Mouse (Mus musculus) adrenal gland, postnatal 4 days (tissue): ENCODE results near the gene Msrb3. TPM values are rescaled to one million over a fixed set of nuclear protein-coding genes. Genes with fewer than 3 reads are reported as not detected.

ENCODE experiments used
- DNase-seq, 2 experiments: peaks; one replicate each; pipeline ENCODE4 v3.0.0; 2021 to 2022; ENCODE audit warnings: low spot score in 2 of 2, mixed read lengths in 2 of 2
- long read RNA-seq, 2 experiments: library from polyadenylated mRNA; stranded (forward); transcript quantifications; one replicate each; pipeline ENCODE4 v2.0.0; 2021
- total RNA-seq, 2 experiments: library from RNA; stranded (reverse); gene quantifications; 2 replicates each; pipeline ENCODE4 v1.2.3; 2021

Msrb3 gene
- total RNA-seq: 10 to 100 TPM; 50.9 to 55.5 TPM
- long read RNA-seq, experiment 1, partial matches to known transcripts: 0 of 8 reads
- long read RNA-seq, experiment 1, other reads (novel, unspliced or antisense): 4 of 8 reads
- long read RNA-seq, experiment 2, transcript Msrb3-201 (7 exons, 3,843 nt): major isoform, 11 of 27 reads
- long read RNA-seq, experiment 2, partial matches to known transcripts: 1 of 27 reads
- long read RNA-seq, experiment 2, other reads (novel, unspliced or antisense): 15 of 27 reads

DNA sequence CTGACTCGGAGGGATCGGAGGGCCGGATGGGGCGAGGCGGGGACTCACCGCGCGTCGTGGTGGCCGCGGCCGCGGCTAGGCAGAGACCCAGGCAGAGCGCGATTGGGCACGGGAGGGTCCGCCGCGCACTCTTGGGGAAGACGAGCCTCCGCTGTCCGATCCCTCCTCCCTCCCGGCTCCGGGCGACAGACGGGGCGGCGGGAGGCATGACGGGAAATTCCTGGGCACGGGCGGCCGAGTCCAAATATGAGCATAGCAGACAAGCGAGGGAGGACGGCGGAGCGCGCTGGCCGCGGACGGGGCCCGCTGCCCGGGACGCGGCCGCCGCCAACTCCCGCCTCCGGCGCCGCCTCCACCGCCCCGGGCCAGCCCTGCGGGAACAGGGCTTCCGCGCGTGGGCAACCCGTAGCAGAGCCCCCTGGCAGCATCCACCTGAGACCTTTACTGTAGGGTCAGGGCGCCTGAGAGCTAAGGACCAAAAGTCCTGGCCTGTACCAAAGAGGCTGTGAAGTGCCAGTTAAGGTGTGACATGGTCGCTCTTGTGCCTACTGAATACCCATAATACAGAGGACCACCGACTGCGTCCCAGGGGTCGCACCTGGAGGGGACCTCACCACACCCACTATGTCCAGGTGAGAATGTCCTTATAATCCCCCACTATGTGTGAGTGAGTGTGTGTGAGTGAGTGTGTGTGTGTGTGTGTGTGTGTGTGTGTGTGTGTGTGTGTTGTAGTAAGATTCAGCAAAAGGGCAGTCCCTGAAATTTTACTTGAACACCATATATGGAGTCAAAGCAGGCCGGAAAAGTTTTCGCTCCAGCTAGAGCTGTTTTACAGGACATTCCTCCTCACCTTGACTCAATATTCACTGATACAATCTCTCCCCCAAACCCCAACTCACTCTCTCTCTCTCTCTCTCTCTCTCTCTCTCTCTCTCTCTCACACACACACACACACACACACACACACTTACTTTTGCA, at the start of gene Msrb3:
Msrb3 (minus strand) TSS at position 317 of the 978 bp plus-strand sequence.
- peak; percentile 61 for DNase-seq

DNA sequence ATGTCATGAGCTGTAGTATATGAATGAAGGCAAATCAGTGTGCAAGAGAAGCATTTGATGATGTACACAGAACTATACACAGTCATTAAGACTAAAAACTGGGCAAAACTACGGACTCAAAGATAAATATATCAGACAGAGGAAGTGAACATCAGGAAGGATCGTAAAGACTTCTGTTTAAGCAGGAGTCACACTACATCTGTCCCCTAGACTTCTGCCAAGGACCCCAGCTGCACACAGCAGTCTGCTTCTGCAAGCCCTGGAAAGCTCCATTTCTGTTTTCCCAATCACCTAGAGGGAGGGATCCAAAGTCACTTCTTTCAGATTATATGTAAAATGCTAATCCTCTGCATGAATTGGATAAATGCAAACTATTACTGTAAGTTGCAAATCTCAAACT, 49.6 kb upstream of the Msrb3 start:
- no peak for DNase-seq

DNA sequence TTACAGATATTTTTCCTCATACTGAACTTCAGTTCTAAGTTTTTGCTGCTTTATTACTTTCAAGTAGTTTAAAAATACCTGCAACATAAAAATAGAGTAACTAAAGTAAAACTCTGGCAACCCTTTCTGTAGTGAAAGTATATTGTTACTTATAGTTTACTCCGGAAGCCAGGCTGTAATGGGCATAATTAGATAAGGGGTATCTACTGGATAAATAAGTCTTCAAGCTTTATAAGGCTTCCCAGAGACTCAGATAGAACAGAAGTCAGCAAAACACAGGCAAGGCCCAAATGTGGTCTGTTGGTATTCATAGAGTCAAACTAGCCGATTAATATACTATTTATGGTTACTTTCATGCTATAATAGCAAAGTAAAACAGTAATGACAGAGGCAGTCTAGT, 48.9 kb upstream of the Msrb3 start:
- no peak for DNase-seq

DNA sequence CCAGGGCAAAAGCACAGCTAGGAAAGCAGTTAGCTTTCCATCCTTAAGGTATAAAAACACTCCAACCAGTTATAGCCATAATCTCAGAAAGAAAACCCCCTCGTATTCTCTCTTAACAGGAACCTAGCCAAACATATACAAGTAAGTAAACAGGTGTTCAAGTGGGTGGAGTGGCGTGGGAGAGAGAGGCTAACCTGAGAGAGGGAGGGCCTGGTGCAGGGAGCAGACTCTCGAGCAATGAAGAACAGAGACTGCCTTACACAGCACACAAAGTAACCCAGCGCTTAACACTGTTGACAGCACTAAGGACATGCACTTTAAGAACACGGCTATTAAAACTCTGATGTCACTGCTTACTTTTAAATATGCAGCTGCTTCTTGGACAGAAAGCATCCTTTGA, 47.9 kb upstream of the Msrb3 start:
- no peak for DNase-seq

DNA sequence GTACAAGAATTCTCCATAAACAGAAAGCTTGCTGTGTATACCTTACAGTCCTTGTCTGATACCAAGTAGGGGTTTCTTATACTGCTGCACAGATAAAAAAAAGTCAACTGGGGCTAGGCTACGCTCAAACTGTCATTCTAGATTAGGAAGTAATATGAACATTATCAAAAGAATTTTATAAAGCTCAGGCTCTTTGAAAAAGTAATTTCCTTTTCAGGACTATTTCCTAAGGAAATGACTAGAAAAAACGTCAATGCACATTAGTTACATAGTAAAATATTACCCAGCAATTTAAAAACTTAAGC, 40.0 kb upstream of the Msrb3 start:
- DNase-seq: no peak

DNA sequence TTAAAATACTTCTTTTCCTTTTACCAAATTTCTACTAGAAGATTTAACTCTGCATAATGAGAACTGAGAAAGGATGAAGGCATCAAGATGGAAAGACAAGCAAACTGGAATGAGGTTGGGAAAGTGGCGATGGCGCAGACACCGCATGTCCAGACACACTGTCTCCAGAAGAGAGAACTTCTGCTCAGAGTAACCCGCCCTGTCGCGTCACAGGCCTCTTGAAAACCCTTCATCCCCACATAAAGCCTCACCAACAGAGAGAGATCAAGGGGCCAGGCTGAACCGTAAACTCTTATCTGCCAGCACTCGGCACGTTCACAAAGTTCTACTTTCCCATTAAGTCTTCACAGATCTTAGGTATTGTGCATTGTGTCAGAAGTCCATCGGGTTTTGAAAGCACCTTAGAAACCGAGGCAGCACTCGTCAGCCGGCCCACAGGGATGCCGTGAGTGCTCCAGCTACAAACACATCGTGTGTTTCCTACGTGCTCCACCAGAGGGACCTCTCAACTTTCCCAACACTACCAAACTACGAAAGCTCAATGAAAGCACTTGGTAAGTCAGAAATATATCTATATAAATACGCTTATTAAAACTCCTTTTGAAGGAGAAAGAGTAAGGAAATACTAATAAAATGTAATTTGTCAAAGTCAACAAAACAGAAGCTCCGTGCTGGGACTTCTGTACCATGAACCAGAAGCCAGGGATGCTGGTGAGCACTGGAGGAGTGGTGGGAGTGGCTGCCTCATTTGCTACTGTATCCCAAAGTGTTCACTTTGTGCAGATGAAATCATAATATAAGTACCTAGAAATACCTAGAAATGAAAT, 39.4 kb upstream of the Msrb3 start:
- DNase-seq: peak in 1 of 2 experiments; percentile 27

DNA sequence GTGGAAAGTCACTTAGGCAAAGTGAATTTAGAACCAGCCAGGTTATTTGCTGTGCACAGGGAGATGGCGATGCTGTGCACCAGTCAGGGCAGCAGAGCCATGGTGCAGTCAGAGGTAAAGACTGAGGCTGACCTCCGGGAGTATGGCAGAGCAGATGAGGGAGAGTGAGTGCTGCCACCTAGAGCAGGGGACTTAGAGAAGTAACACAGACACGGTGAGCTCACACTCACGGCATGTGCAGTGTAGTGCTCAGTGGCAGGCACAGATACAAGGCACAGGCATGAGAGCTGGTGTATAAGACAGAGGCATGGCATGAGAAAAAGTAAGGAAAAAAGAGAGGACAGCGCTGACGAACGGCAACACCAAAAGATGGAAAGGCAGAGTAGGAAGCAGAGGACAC, 30.6 kb upstream of the Msrb3 start:
- no peak for DNase-seq

DNA sequence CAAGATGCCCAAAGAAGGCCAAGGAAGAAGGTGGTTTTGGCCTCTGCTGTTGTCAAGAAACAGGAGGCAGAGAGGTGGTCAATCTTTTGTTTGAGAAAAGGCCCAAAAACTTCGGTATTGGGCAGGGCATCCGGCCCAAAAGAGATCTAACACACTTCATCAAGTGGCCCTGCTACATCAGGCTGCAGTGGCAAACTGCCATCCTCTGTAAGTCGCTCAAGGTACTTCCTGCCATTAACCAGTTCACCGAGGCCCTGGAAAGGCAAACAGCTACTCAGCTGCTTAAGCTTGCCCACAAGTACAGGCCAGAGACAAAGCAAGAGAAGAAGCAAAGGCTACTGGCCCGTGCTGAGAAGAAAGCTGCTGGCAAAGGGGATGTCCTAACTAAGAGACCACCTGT, 29.3 kb upstream of the Msrb3 start:
- DNase-seq: no peak

DNA sequence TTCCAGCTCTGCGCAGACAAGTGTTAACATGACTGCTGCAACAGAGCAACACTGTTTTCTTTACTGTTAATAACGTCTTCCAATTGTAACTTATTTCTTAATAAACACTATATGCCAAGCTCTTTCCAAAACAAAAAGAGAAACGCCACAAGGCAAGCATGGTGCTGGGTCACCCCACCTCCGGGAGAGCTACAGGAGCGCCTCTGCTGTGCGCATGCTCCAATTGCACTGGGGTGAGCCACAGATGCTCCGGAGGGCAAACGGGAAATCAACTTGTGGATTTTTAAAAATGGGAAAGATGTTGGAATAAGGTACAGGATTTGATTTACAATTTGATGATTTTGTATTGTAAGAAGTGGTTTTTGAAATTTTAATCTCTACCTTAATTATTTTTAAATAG, 27.3 kb upstream of the Msrb3 start:
- no peak for DNase-seq

DNA sequence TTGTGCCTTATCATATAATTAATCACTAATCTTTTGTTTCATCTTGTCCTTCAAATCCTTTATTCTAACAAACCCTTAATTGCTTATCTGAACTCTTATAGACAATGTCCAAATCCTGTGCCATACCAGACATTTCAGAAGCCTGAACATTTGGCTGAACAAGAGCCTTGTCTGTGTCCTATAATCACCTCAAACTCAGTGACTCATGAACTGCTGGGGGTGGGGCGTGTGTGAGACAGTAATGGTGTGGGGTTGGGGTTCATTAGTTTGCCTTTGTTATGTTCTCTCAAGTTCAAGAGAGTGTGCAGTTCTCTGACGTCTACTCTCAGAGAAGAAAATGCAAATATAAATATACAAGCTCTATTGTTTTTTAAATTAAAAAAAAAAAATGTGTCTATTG, 22.6 kb upstream of the Msrb3 start:
- DNase-seq: no peak

DNA sequence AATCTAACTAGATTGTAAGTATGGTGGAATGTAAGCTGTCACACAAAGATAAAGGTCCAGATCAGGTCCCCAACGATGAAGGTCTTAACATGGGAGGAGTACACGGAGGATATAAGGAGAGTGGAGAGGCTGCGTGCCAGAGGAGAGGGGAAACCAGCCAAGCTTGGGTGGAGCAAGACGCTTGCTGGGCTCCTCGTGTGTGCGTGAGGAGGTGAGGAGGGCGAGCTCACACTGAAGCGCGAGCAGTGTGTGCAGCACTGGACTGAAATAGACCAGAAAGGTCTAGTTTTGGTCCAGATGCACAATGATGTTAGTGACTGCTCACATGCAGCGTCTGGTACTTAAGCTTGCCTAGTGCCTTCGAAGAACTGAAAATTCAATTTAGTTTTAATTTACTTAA, 21.7 kb upstream of the Msrb3 start:
- DNase-seq: no peak

DNA sequence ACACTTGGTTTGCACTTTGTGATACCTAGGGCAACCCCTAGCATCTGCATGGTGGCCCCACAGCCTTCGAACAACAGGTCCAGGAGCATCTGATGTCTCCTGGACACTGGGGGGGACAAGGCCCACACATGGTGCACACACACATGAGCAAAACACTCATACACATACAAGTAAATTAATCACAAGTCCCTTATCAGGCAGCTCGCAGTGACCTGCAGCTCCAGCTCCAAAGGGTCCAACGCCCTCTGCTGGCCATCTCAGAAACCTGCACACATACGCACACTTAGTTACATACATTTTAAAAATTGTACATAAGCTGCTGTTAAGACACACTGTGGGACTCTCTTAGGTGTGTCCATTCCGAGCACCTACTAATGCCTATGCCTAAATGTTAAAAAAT, 17.3 kb upstream of the Msrb3 start:
- DNase-seq: no peak

DNA sequence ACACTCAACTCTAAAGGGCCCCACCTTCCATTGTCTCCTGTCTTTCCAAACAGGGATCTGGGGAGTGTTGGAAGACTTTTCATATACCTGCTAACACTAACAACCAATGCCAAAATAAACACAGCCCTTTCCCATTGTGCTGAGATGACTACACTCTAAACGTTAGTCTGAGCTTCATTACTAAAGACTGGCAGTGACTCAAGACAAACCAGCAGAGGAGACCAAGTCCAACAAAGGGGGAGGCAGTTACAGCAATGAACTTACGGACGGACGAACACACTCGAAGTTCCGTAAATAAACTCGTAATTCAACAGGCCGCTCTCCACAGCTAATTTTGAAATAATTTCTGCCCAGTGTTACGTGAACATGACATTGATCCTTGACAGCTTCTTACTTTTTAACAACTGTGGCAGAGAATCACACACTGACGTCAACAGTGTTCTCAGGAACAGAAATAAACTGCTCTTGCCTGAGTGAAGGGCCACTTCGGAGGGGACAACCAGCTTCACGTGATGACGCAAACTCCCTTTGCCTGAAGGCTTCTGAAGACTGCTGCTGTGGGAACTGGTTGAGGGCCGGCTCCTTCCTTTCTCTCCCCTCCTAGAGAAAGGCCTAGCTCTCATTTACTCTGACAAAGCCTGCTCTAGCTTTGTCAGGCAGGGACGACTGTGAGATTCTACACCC, 16.2 kb upstream of the Msrb3 start:
- DNase-seq: no peak

DNA sequence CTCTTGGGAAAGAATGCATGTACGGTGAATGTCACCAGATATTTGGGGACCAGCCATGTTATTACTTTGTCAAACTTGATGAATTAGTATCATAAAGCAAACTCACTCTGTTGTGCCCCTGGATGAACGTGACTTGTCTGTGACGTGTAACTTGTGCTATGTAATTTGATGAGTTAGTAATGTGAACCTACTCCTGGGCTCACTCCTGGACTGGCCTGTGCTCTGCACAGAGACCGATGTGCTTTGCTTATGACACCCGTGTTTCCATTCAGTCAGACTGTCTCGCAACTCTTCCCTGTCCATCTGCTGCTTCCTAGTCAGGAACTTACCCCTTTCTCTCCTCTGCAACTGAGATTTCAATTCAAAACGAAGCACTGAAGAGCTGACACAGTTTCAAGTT, 15.4 kb upstream of the Msrb3 start:
- no peak for DNase-seq

DNA sequence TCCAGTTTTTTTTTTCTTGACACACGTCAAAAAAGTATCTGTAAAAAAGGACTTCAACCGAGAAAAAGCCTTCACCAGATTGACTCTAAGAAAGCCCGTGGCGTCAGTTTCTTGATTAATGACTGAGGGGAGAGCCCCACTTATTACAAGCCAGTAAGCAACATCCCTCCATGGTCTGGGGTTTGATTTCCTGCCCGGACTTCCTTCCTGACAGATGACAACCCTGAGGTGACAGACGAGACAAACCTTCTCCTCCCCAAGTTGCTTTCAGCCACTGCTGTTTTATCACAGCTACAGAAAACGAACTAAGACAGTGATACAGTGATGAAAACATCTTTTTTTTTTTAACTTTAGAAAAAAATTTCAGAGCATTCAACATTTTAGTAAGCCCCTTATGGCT, 14.9 kb upstream of the Msrb3 start:
- no peak for DNase-seq

DNA sequence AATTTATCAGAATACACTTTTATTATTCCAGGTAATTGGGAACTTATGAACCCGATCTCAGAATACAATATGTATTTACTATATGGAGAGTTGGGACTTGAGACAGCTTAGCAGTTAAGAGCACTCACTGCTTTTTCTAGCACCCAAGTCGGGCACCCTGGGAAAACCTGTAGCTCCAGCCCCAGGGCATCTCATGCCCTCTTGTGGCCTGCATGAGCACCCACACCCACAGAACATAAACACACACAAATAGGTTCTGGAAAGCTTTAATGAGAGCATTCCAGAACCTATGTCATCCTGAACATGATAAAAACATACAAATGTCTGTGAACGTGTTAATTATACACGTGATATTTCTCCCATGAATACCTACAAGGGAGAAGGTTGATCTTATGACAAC, 13.1 kb upstream of the Msrb3 start:
- DNase-seq: no peak

DNA sequence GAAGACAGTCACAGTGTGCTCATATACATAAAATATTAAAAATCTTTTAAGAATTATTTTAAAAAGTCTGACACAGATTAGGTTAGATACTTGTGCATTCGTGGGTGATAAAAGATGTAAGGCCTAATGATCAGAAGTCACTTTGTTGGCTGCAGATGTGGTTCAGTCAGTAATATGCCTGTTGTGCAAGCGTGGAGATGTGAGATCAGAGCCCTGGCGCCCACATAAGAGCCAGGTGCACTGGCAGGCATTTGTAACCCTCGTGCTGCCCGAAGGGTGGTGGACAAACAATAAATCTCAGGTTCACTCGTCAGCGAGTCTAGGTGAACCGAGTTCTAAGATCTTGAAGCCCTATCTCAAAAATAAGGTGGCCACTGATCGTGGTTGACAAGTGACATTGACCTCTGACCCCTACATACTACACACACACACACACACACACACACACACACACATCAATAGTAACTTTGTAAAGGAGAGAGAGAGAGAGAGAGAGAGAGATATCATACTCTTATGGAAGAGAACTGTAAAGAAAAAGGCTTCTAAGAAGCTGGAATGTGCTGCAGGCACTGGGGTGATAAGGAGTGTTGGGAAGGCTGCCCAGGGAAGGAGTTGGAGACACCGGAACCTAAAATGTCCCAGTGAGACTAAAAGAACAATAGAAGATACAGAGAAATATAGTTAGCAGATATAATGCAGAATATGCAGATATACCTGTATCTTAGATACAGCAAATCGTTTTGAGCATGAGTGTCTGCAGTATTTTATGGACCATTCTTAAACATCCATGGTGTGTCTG, 10.1 kb upstream of the Msrb3 start:
- no peak for DNase-seq

DNA sequence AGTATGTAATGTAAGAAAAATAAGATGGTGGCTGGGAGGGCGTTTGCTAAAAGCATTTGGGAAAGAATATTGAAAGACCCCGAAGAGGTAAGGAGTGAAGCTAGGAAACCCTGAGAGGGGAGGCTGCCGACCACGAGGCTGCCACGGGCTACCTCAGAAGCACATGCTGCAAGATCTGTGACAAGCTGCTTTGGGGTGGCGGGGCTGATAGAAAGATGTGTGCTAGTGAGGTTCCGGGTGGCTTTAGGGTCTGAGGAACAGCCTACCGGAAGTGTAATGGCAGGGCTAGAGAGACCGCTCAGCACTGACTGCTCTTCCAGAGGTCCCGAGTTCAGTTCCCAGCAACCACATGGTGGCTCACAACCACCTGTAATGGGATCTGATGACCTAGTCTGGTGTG, 5.8 kb upstream of the Msrb3 start:
- DNase-seq: no peak

DNA sequence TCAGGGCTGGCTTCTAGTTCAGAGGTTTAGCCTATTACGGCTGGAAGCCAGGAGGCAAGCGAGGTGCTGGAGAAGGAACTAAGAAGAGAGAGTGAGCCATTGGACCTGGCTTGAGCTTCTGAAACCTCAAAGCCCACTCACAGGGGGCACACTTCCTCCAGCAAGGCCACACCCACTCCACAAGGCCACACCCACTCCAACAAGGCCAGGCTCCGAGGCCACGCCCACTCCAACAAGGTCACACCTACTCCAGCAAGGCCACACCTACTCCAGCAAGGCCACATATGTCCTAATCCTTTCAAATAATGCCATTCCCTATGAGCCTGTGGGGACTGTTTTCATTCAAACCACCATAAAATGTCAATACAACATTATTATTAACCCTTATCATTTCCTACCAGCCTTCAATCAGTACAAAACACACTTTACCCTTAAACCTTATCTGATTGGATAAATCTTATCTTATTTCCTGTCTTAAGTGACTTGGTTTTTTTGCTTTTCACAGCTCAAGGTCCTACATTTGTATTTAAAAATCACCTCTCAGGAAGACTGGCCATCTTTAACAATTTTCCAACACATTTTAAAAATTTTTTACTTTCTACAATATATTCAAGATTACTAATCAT, 5.1 kb upstream of the Msrb3 start:
- DNase-seq: no peak

DNA sequence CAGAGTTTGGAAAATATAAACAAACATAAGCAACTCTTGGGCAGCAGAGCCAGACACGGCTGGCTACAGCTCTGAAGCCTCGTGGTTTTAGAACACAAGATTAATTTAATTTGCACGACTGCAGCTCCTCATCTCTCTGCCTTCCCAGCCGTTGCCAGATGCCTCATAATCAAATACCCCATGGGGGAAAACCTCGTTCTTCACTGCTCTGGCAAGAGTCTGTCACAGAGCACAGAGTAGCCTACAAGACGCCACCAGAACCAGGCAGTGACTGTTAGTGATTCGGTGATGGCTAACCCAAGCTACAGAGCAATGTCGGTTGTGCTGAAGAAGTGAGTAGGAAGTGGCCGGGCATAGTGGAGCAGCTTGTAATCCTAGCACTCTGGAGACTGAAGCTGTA, 2.8 kb upstream of the Msrb3 start:
- no peak for DNase-seq
